5 mouse cellular contexts compared by ENCODE assay signal in genomic region chr4:118507171-118507570, GRCm38 (mm10). TPM values are rescaled to one million over a fixed set of nuclear protein-coding genes. Genes with fewer than 3 reads are reported as not detected.
"Had no signal": no experiment of that assay in that cellular context is flagged by ENCODE, and none has a peak within 500 bp of the region (broad histone marks: within the 10 kb centered on the region; RNA-seq: fewer than 3 reads in every experiment).

No protein-coding gene starts in this region.

RNA-seq across cellular contexts. Expression of gene 2610528J11Rik, which starts 19.6 kb away (rescaled TPM):
- polyA plus RNA-seq: neural tube, embryonic 12.5 days; neural tube, embryonic 13.5 days; neural tube, embryonic 14.5 days; neural tube, embryonic 15.5 days had no signal

RNA-seq across cellular contexts. Expression of gene Tmem125, which starts 36.7 kb away (rescaled TPM):
- polyA plus RNA-seq: neural tube, embryonic 13.5 days; neural tube, embryonic 14.5 days; testis, adult 2 months had no signal

RNA-seq across cellular contexts. Expression of gene Mpl, which starts 49.9 kb away (rescaled TPM):
- polyA plus RNA-seq: neural tube, embryonic 14.5 days; testis, adult 2 months had no signal
